Mouse (Mus musculus) left cerebral cortex, postnatal 25 days (tissue): ENCODE data around the gene Crybg3. TPM values are rescaled to one million over a fixed set of nuclear protein-coding genes. Genes with fewer than 3 reads are reported as not detected.
A peak's percentile ranks its signal among the peaks of the same experiment; 100 is the strongest.

ENCODE experiments used
- DNase-seq, 2 experiments: peaks; one replicate each; pipeline ENCODE4 v3.0.0; 2022; ENCODE audit warnings: low spot score in 2 of 2, mixed read lengths in 1 of 2
- intact Hi-C: fragments of 180-260 bp; cut with DNase I; formaldehyde crosslinking; loops from one replicate; pipeline ENCODE4 v1.15.1; 2025
- total RNA-seq, 2 experiments: library from RNA; stranded (reverse); gene quantifications; 2 replicates each; pipeline ENCODE4 v1.2.3; 2021

The Crybg3 gene
- 1 to 10 TPM; 5.9 to 6.2 TPM for total RNA-seq

DNA sequence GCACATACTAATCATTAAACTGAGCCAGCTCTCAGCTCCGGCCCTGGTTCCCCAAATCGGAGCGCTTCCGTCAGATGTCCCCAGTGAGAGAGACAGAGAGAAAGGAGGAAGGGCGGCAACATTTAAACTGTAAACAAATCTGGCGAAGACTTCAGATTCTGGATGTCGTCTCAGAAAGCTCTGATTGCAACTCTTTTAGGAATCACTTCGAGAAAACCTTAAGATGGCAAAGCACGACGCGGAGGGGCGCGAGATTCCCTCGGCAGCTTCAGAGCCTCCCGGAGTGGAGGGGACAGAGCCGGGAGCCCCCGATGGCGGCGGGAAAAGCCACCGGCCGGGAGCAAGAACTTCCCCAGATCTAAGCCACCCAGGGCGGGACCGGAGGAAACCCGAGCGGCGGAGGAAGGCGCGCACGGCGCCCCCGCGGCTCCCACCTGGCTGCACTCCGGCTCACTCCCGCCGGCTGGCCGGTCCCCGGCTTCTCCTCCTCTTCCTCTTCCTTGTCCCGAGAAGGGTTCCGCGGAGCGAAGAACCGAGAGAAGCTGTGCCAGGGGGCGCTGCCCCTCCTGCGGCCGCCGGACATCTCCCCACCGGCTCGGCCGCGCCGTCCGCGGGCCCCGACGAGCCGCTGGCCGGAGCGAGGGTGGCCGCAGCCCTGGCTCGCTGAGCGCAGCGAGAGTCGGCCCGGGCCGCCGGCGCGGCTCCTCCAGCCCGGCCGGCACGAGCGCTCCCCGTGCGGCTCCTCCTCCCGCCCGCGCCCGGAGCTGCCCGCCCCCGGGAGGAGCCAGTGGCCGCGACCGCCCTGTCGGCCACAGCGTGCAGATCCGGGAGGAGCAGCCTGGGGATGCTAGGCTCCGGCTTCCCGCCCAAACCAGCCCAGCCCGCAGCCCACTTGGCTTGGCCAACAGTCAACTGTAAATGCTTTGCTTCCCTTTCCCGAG, at the start of gene Crybg3:
TSS of gene Crybg3 (minus strand) at position 669 of the 941 bp plus-strand sequence.
- intact Hi-C loops, result loop anchor here (5.0 kb wide), 2 partner anchors 53 to 128 kb away; partner anchors contain the start of gene Riox2
- peak; percentile 47 to 56 for DNase-seq

GRCm38 (mm10) chr16:59643766-59644165, 43.0 kb upstream of the Crybg3 start:
- no peak for DNase-seq
- intact Hi-C loops, result no loop called here

DNA sequence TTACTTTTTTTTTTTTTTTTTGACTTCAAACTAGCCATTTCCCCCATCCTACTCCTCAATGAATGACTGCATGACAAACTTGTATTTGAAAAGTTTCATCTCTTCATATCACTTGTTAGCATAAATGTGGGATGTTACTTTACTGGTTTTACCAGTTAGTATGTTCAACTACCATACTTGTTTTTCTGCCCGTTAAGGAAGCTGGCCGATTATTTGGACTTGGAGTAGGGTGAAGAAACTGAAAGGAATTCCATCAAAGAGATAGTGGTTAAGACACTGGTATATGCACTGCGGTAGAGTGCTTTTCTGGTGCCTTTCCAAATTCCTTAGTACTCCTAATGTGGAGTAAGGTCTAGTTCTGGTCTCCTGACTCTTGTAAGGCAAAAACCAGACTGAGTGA, 39.2 kb upstream of the Crybg3 start:
- no peak for DNase-seq
- intact Hi-C loops, result no loop called here

DNA sequence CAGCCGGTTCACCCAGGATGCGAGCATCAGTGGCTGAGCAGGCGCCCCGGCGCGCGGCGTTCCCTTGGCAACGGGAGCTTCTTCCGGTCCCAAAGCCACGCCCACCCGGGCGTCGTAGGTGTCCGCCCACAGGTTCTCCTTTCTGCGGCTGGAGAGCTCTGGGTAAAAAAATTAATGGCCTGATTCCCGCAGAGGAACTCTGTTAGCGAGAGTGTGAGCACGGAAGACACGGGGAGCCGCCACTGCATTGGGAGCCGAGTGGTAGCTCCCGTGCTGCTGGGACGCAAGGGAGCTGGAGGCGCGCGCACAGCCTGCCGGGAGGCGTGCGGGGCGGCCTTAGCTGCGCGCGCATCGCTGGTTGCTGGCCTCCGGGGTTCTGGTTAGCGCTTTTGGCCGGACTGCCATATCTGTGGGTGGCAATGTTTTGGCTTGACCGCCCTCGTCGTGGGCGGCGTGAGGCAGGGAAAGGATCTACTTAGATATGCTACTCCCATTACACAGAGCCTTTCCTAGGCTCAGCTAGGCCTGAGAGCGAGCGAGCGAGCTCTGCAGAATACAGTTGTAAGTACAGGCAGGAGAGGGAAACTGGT, 38.4 kb upstream of the Crybg3 start, which contains the start of gene Arl6:
TSS of gene Arl6 (minus strand) at position 290 of the 590 bp plus-strand sequence.
- peak; percentile 97 to 98 for DNase-seq
- intact Hi-C loops, result no loop called here

GRCm38 (mm10) chr16:59634598-59634997, 33.8 kb upstream of the Crybg3 start:
- no peak for DNase-seq
- intact Hi-C loops, result no loop called here

GRCm38 (mm10) chr16:59621554-59621953, 20.8 kb upstream of the Crybg3 start:
- DNase-seq, result no peak
- intact Hi-C loops, result no loop called here

GRCm38 (mm10) chr16:59617167-59617566, 16.4 kb upstream of the Crybg3 start:
- peak; percentile 37 to 66 for DNase-seq
- intact Hi-C loops, result loop anchor here (1.0 kb wide), 2 partner anchors 142 to 196 kb away; no protein-coding TSS in a partner anchor

DNA sequence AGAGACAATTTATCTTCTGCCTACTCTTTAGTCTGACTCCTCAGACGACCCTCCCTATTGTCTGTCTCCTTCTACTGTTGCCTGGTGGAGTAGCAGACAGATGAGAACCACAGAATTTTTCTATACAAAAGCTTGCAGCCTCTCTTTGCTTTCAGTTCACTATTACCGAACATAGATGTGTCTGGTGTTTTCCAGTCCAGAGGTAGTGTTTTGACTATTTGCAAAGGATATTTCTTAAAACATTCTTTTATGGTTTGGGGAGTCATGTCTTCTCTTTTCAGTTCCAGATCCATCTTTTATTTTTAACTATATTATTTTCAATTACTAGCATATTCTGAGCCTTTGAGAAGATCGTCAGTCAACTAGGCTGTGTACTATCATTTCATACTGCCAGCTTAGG, 14.9 kb upstream of the Crybg3 start:
- intact Hi-C loops, result no loop called here
- no peak for DNase-seq

- DNase-seq, result no peak
- intact Hi-C loops, result no loop called here
Measured at GRCm38 (mm10) chr16:59610750-59611149, 10.0 kb upstream of the Crybg3 start.

DNA sequence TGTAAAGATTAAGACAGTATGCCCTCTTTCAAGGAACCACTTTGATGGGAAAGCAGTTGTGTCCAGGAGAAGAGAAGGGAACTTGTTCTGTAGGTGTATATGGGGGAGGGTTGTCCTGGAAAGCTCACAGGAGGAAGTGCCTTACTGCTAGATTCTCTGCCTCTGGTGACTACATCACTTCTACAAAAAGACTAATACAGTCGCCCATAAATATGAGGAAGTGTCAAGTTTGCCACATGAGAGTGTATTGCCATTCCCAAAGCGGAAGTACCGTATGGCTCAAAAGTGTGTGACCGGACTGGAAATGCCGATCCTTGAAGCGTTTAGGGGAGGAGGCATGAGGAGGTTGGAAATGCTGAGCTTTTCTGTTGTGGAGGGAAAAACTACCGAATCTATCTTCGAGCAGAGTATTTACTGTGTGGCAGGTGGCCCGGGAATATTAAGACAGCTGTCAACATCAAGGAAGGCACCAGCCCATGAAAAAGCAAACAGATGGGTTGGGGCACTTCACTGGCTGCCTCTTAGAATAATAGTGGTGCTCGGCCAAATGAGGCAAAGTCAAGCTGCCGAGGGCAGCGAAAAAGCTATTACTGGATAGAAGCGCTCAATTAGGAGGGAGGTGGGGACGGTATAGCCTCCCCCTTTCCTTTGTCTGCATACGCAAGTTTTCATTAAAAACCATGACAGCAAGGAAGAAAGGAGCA, 3.5 kb upstream of the Crybg3 start:
- peak in 1 of 2 experiments; percentile 11 for DNase-seq
- intact Hi-C loops, result loop anchor here (5.0 kb wide), 2 partner anchors 57 to 132 kb away; partner anchors contain the start of gene Riox2

DNA sequence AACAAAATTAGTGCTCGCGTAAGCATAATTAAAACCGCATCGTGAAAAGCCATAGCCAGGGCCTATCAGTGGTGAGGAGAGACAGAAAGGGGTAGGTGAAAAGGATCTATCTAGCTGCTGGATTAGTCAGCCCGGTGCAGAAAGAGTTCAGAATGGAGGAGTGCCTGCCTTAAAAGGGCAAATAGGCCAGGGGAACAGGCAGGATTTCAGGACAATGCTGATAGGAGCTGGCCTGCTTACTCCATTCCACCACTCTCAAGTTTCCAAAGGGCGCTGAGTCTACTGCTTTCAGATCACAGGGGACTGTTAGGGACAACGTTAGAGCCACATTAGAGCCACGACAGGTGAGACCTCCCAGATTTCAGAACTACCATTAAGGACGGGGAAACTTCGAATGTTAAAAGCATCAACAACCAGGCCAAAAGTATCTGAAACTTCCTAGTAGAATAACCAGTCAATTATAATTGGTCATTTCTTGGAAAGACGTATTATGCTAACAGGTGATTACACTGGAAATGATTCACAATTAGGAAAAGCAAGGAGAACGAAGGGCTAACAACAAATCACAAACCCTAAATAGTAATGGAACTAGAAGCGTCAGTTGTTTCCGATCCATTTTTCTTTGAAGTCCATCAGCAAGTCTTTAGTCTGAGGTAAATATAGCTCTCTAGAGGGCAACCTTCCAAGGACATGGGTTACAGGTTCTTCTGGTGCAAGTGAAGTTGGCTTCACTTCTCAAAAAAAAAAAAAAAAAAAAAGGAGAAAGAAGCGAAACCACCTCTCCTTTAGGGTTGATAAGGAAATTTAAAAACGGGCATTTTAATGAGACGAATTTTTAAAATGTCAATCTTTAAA, 1.1 kb downstream of the Crybg3 start:
- DNase-seq, result no peak
- intact Hi-C loops, result loop anchor here (5.0 kb wide), 2 partner anchors 52 to 127 kb away; partner anchors contain the start of gene Riox2

- intact Hi-C loops, result no loop called here
- DNase-seq, result no peak
Measured at GRCm38 (mm10) chr16:59598997-59599396, 1.8 kb downstream of the Crybg3 start.

DNA sequence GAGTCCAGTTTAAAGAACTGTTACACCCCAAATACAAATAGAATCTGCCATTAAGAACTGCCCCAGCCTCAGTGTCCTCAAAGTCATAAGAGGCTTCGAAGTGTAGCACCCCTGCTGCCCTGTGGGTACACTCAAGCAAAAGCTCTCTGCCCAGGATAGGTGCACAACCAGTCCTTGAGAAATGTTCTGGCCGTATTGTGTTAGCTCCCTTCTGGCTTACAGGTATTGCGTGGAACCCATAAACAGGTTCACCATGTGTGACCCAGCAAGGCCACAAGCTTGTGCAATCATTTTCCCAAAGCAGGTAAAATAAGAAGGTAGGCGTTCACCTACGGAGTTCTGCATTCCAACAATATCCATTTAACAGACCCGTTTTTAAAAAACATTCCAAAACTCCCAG, 3.5 kb downstream of the Crybg3 start:
- intact Hi-C loops, result no loop called here
- no peak for DNase-seq

DNA sequence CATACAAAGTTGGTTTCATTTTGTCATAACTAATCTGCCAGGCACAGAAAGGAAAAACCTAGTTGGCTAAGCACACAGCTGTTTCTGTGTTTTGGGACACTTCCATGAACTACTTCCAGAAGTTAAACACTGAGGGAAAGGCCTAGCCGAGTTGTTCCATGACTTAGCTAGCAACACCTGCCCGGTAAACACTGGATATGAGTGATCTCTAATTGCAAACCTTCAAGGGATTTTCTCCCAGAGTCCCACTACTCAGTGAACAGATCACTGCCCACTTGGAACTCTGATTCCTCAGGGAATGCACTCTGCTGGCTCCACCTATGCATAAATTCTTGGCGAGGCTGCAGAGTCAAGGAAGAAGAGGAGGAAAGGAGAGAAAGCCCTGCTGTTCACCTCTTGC, 6.1 kb downstream of the Crybg3 start:
- intact Hi-C loops, result no loop called here

DNA sequence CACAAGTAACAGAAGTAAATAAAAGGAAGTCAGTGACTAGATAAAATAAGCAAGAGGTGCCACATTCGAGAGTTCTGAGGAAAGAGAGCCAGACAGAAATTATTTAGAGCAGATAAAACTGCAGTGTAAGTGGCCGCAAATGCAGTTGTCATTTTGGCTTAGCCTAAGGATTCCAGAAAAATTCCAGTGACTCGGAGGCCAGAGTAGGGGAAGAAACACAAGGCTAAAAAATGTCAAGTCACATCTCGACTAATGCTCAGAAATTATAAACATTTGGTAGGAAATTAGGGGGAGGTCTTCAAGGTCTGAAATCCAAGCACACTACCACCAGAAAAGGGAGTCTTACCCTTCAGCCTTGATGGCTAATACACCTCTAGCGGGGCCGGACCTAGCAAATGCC, 10.0 kb downstream of the Crybg3 start:
- intact Hi-C loops, result no loop called here
- no peak for DNase-seq

More for the DNA sequence above, 6.1 kb downstream of the Crybg3 start:
- no peak for DNase-seq

DNA sequence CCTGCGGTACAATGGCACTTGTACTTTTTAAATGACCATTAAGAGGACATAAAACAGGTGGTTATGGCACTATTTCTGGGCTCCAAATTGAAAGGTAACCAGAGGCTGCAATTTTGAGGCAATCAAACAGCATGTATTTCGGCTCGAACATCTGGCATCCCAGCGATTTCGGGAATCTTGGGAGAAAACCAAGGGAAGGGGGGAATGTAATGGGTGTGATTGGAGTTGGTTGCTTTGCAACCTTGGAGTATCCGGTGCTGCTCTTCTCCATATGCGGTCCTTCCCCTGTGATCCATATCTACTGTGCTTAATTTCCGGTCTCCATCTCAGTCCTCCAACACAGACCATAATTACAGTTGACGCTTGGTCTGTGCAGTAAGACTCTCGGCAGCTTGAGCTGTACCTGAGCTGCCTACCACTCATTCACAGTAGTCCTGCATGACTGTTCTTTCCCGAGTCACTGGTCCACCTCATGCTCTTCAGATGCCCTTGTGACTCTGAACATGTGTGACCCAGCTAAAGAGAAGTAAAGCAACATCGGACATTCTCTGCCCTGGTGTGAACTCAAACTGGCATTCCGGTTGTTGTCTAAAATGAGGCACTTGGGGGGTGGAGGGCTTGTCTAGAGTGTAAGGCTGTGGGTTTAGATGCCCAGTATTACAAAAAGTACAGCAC, 12.3 kb downstream of the Crybg3 start:
- DNase-seq, result no peak
- intact Hi-C loops, result no loop called here

- intact Hi-C loops, result no loop called here
- no peak for DNase-seq
Measured at GRCm38 (mm10) chr16:59587816-59588215, 13.0 kb downstream of the Crybg3 start.

DNA sequence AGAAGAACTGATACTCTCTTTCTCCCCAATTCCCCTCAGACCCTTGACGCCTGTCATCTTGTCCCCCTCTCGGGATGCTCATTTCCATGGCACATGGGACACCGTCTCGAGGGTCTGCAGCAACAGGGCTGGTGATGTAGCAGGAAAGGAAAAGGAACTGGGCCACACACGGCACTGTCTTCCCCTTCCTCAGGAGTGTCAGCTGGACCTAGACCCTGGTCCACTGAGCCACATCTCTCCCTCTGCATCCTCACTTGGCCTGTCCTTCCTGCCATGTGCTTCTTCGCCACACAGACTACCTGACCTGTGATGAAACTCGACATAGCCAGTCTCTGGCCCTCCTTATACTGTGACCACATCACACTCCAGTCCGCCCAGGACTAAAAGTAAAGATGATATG, 13.9 kb downstream of the Crybg3 start:
- DNase-seq, result no peak
- intact Hi-C loops, result no loop called here

DNA sequence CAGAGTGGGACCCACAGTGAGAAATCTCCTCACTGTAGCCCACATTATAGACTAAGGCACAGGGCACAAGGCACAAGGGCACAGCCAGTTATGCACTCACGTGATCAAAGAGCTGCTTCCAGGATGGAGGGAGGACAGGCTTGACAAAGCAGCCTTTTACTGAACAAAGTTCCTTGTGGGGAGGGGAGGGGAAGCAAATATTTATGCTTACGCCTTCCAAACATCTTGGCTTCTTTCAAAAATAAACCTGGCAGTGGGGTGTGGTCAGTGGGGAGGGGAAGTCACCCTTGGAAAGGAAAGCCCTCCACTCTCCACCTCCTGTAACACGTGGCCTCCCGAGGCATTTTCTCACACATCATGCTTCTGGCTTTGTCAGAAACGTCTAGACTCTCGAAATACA, 14.5 kb downstream of the Crybg3 start:
- intact Hi-C loops, result no loop called here
- no peak for DNase-seq
